Mouse (Mus musculus) lung, embryonic 14.5 days (tissue): Measurements from ENCODE around the gene Galr2. TPM values are rescaled to one million over a fixed set of nuclear protein-coding genes. Genes with fewer than 3 reads are reported as not detected.

Experiments
- ATAC-seq: fragments of 200-750 bp; cut with Nextera tagmentation; 2 replicates; pipeline ENCODE4 v1.8.0; 2017; ENCODE audit warnings: mild to moderate bottlenecking, moderate TSS enrichment, moderate library complexity; ENCODE audit not compliant: insufficient read depth
- DNase-seq: peaks from one replicate; pipeline ENCODE4 v3.0.0-alpha.2; 2015
- H3K27ac ChIP-seq: fragments of 300-500 bp; sonication (generic); 2 replicates; pipeline ENCODE4 v1.5.1; 2014; ENCODE audit warnings: low read depth, mild to moderate bottlenecking, moderate library complexity
- H3K27me3 ChIP-seq: fragments of 300-500 bp; sonication (generic); 2 replicates; pipeline ENCODE4 v1.6.1; 2014; ENCODE audit warnings: low read length, control low read depth; ENCODE audit not compliant: insufficient read depth
- H3K36me3 ChIP-seq: fragments of 300-500 bp; sonication (generic); 2 replicates; pipeline ENCODE4 v1.6.1; 2014; ENCODE audit warnings: control low read depth; ENCODE audit not compliant: insufficient read depth
- H3K4me1 ChIP-seq: fragments of 300-500 bp; sonication (generic); 2 replicates; pipeline ENCODE4 v1.6.1; 2014; ENCODE audit warnings: antibody characterized with exemption, control low read depth; ENCODE audit not compliant: insufficient read depth
- H3K4me2 ChIP-seq: fragments of 300-500 bp; sonication (generic); 2 replicates; pipeline ENCODE4 v1.6.1; 2014; ENCODE audit warnings: mild to moderate bottlenecking
- H3K4me3 ChIP-seq: fragments of 300-500 bp; sonication (generic); 2 replicates; pipeline ENCODE4 v1.5.1; 2014; ENCODE audit warnings: low read depth, low read length
- H3K9ac ChIP-seq: fragments of 300-500 bp; sonication (generic); 2 replicates; pipeline ENCODE4 v1.6.1; 2014
- H3K9me3 ChIP-seq: fragments of 300-500 bp; sonication (generic); 2 replicates; pipeline ENCODE4 v1.6.1; 2016; ENCODE audit warnings: low read depth, low read length, control low read depth
- CTCF ChIP-seq: IDR thresholded peaks from 2 replicates; pipeline ENCODE4 v1.5.1; 2016; ENCODE audit warnings: antibody characterized with exemption, low read depth
- WGBS: fragments of 180-500 bp; shearing (Covaris S2); extraction: QIAGEN DNeasy Blood & Tissue Kit; methylation state at CpG from one replicate; pipeline ENCODE4 v1.1.7; 2014; 5-methylcytosine and 5-hydroxymethylcytosine counted together
- polyA plus RNA-seq: library from polyadenylated mRNA; unstranded; fragments of >200 nt; fragmentation: Nextera tagmentation; extraction: Ambion mirVana; gene quantifications from 2 replicates; pipeline ENCODE4 v1.2.1, GENCODE M21; 2014

Galr2 gene
- polyA plus RNA-seq, 1 experiment from 2014 or later, result not detected

DNA sequence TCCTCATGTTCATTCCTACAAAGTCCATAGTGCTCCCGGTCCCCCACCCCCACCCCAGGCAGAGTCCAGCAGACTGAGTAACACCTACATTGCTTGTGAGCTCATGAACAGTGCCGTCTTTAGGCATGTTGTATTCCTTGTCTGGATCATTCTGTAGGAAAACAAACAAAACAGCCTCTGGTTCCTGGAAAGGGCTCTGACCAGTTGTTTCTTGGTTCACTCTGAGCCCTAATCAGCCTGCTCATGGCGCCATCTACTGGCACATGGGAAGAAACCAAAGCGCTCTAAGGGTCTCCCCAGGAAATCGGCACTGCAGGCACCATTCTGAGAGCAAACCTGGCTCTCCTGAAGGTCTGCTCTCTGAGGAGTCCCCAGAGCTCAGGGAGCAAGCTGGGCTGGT, 13.6 kb downstream of the Galr2 start:
- Histone ChIP-seq H3K36me3 (peaks cover 73% of the 10 kb centered on the region), H3K4me1 (no peaks in the 10 kb centered on the region), H3K27ac (no peak overlapping the region), H3K9ac (no peak overlapping the region), H3K27me3 (no peaks in the 10 kb centered on the region), H3K9me3 (no peaks in the 10 kb centered on the region), H3K4me2 (no peak overlapping the region), H3K4me3 (no peak overlapping the region)
- peak; percentile 90 for DNase-seq
- 27% methylated on average over 5 of the region's 5 CpGs for WGBS
- ATAC-seq, result peak; percentile 58; the same call in 1 of the 2 replicates
- peak; percentile 83 for TF ChIP-seq CTCF

DNA sequence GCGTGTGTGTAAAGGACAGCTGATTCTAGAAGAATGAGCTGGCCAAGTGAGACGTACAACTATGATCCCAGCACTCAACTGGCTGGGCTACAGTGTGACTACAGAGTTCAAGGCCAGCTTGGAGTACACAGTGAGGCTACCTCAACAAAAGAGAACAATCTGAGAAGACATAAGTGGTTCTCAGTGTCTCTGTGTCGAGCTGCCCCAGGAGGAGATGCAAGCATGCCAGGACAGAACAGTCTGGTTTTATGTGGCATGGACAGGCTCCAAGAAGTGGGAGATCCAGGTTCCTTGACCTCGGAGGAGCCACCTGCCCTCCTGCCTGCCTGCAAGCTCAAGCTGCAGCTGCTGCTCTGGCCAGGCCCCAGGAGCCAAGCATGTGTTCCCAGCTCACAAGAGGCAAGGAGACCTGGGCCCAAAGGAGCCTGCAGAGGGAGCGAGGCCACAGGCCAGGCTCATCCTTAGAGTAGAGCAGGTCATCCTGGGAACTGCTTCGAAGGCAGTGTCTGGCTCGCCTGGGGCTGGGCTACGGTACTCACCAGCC, 15.5 kb downstream of the Galr2 start:
- H3K9ac ChIP-seq, result no peak overlapping the region
- H3K4me1 ChIP-seq, result no peaks in the 10 kb centered on the region
- H3K4me2 ChIP-seq, result no peak overlapping the region
- H3K27me3 ChIP-seq, result no peaks in the 10 kb centered on the region
- no peak overlapping the region for H3K4me3 ChIP-seq
- no peak for DNase-seq
- ATAC-seq, result no peak
- H3K9me3 ChIP-seq, result no peaks in the 10 kb centered on the region
- H3K36me3 ChIP-seq, result peaks cover 74% of the 10 kb centered on the region
- no peak overlapping the region for H3K27ac ChIP-seq
- TF ChIP-seq CTCF, result no peak
- 83% methylated on average over 8 of the region's 8 CpGs for WGBS

DNA sequence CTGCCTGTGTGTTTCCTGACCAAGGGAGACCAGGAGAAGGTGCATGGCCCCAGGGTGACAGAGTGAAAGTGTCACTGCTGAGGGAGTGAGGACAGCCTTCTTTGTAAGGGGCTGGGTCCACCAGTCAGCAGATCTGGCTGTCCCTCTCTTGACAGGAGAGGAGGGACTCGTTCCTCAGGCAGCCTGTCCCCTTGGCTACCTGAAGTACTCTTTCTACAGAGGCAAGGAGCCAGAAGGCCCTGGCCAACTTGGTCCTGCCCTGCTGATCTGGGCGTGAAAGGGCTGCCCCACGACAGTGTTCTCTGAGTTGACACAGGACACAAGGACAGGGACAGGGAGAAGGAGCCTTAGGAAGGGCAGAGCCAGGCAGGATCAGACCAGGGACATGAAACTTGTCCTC, 16.3 kb downstream of the Galr2 start:
- Histone ChIP-seq H3K36me3 (peaks cover 70% of the 10 kb centered on the region), H3K4me3 (no peak overlapping the region), H3K27me3 (no peaks in the 10 kb centered on the region), H3K9ac (no peak overlapping the region), H3K27ac (no peak overlapping the region), H3K9me3 (no peaks in the 10 kb centered on the region), H3K4me1 (no peaks in the 10 kb centered on the region), H3K4me2 (no peak overlapping the region)
- no peak for DNase-seq
- 67% methylated on average over 3 of the region's 3 CpGs for WGBS
- no peak for TF ChIP-seq CTCF
- no peak for ATAC-seq

DNA sequence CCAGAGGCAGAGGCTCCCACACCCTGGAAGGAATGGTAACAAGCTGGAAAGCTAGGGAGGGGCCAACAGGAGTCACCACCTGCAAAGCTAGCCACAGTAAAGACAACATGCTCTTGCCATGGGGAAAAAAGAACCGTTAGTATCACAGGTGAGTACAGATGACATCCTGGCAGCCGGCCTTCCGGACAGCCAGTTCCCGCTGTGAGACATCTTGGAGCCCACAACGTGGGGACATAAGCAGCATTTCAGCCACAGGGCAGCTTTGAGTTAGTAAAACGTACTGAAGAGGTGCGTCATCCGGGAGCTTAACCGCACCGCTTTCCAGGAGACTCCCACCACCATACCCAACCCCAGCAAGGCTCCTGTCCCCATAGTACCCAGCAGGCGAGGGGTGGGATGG, 17.5 kb downstream of the Galr2 start:
- Histone ChIP-seq H3K27ac (no peak overlapping the region), H3K9me3 (no peaks in the 10 kb centered on the region), H3K27me3 (no peaks in the 10 kb centered on the region), H3K4me1 (no peaks in the 10 kb centered on the region), H3K4me3 (no peak overlapping the region), H3K9ac (no peak overlapping the region), H3K4me2 (no peak overlapping the region), H3K36me3 (peaks cover 76% of the 10 kb centered on the region)
- DNase-seq (no peak), ATAC-seq (no peak)
- no peak for TF ChIP-seq CTCF
- 87% methylated on average over 11 of the region's 11 CpGs for WGBS

DNA sequence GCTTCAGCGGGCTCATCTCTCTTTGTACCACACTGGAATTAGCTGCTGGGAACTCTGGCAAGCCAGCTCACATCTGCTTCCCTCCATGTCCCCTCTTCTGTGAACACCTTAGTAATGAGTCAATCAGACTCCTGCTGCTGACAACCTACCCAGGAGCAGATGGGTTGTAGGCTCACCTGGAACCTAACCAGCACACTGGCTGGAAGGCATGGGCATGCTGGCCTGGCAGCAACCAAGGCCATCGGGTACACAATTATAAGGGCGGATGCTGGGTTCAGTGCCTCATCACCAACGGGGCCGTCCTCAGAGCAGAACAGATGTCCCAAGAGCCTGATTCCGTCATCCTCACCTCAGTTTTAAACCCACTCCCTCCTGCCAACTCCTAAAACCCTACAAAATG, 17.9 kb downstream of the Galr2 start:
- H3K4me3 ChIP-seq, result no peak overlapping the region
- TF ChIP-seq CTCF, result no peak
- 88% methylated on average over 6 of the region's 6 CpGs for WGBS
- no peak overlapping the region for H3K27ac ChIP-seq
- no peaks in the 10 kb centered on the region for H3K9me3 ChIP-seq
- ATAC-seq (no peak), DNase-seq (no peak)
- H3K9ac ChIP-seq, result peak overlapping the region; percentile 26; the same call in 1 of the 2 replicates
- H3K4me2 ChIP-seq, result no peak overlapping the region
- H3K4me1 ChIP-seq, result no peaks in the 10 kb centered on the region
- peaks cover 80% of the 10 kb centered on the region for H3K36me3 ChIP-seq
- no peaks in the 10 kb centered on the region for H3K27me3 ChIP-seq

DNA sequence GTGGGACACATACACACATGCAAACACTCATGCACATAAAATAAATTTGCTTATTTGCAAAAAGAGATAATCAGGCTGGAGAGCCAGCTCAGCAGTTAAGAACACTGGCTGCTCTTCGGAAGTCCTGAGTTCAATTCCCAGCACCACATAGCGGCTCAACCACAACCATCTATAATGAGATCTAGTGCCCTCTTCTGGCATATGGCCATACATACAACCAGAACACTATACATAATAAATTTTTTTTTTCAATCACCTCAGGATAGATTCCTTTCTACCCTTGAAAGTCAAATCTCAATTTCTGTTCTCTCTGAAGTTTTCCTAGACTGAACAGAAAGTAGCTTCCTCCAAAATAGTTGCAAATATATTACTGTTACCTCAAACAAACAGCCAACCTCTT, 24.7 kb downstream of the Galr2 start:
- H3K9me3 ChIP-seq, result no peaks in the 10 kb centered on the region
- no peak overlapping the region for H3K9ac ChIP-seq
- TF ChIP-seq CTCF, result no peak
- peak overlapping the region; percentile 85 for H3K4me2 ChIP-seq
- peaks cover 4% of the 10 kb centered on the region; the same call in 1 of the 2 replicates for H3K4me1 ChIP-seq
- WGBS, result 98% methylated on average over 2 of the region's 2 CpGs
- no peaks in the 10 kb centered on the region for H3K27me3 ChIP-seq
- H3K36me3 ChIP-seq, result peaks cover 41% of the 10 kb centered on the region
- DNase-seq, result no peak
- ATAC-seq, result no peak
- no peak overlapping the region for H3K27ac ChIP-seq
- H3K4me3 ChIP-seq, result peak overlapping the region; percentile 74

DNA sequence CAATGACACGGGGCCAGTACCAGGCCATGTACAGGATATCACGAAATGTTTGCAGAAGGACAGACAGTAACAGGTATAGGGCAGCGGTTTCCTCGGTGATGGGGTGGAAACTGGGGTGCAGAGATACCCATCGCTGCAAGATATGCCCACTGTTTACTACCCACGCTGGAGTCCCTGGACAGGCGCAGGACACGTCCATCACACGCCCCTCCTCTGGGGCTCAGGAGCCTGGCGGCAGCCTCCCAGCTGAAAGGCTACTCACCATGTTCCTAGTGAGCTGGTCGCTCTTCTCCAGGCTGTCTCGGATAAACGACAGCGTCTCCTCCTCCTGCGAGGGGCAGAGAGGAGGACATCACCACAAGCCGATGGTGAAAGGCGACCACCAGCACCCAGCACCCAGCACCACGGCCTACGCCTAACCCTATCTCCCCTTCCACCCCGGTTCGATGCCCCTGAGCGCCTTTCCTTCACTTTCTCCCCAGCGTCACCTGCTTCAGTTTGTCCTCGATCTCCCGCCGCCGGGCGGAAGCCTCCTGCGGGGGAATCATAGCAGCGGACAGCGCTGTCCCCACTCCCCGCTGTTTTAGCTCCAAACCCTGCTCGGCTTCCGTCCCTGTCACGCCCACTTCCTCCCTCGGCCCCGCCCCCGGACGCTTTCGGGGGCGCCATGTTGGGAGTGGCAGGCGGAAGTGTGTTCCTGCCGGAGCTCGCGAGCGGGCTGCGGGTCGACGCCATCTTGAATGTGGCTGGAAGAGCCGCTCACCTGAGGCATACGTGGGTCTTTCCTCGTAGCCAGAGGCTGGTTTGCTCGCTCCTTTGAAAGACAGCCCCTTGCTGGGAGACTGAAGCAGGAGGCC, 25.6 kb downstream of the Galr2 start:
- H3K27me3 ChIP-seq, result no peaks in the 10 kb centered on the region
- H3K27ac ChIP-seq, result no peak overlapping the region; the same call in 1 of the 2 replicates
- H3K36me3 ChIP-seq, result peaks cover 31% of the 10 kb centered on the region
- H3K4me3 ChIP-seq, result peak overlapping the region; percentile 74
- no peaks in the 10 kb centered on the region for H3K9me3 ChIP-seq
- peak; percentile 98 for DNase-seq
- peak overlapping the region; percentile 71 for H3K9ac ChIP-seq
- H3K4me1 ChIP-seq, result peaks cover 4% of the 10 kb centered on the region; the same call in 1 of the 2 replicates
- H3K4me2 ChIP-seq, result peak overlapping the region; percentile 85
- ATAC-seq, result peak; percentile 93
- TF ChIP-seq CTCF, result no peak
- WGBS, result 1% methylated on average over 53 of the region's 53 CpGs
